Mouse (Mus musculus) liver, adult 2 months (tissue): ENCODE results near the gene Smad3.

Experiments
- CTCF ChIP-seq: fragments of 200-500 bp; IDR thresholded peaks from 2 replicates; pipeline ENCODE4 v1.5.1; 2011; ENCODE audit warnings: low read depth, low read length, control low read depth
- POLR2A ChIP-seq: fragments of 200-500 bp; IDR thresholded peaks from 2 replicates; pipeline ENCODE4 v1.6.1; 2011; ENCODE audit warnings: low read length, control low read depth; ENCODE audit not compliant: insufficient read depth; ENCODE audit errors: extremely low read depth

GRCm38 (mm10) chr9:63791275-63791674, 33.5 kb upstream of the Smad3 start:
- TF ChIP-seq POLR2A = no peak
- TF ChIP-seq CTCF = no peak
